Mouse (Mus musculus): ENCODE measurements around the gene Npepl1. TPM values are rescaled to one million over a fixed set of nuclear protein-coding genes. Genes with fewer than 3 reads are reported as not detected.

Gene Npepl1
- polyA plus RNA-seq, 1 experiment: 146 TPM

- Histone ChIP-seq H3K4me1 (replicated peaks; ENCODE audit: control insufficient read depth, insufficient read depth, low read length) (no peaks in the 10 kb centered on the region), H3K27me3 (ENCODE audit: control insufficient read depth, insufficient read depth, low read length) (no peaks in the 10 kb centered on the region), H3K27ac (ENCODE audit: control insufficient read depth, insufficient read depth, low read length) (no peak overlapping the region), H3K4me3 (ENCODE audit: control insufficient read depth, insufficient read depth, low read length) (no peak overlapping the region), H3K36me3 (ENCODE audit: control insufficient read depth, insufficient read depth, low read length) (no peaks in the 10 kb centered on the region)
- TF ChIP-seq CTCF (IDR thresholded peaks at IDR 0.05; ENCODE audit: borderline replicate concordance, control insufficient read depth, extremely low read depth, insufficient read depth, low read length, poor library complexity): no peak
- no peak for TF ChIP-seq POLR2A (IDR thresholded peaks at IDR 0.05; ENCODE audit: control insufficient read depth, extremely low read depth, insufficient read depth, low read length, poor library complexity)
- 97% methylated on average over 3 of the region's 3 CpGs for WGBS
- no peak for DNase-seq
These were observed 50.3 kb downstream of the Npepl1 start for GRCm38 (mm10) chr2:174160461-174160860.

Other genes starting within 250 kb of the Npepl1 start
- 70.4 and 77.5 TPM in 2 replicates for gene Stx16, start 34.0 kb upstream of the Npepl1 start, polyA plus RNA-seq (2012; rRNA removed)
- 681 and 716 TPM in 2 replicates for gene Gnas, start 174.0 kb downstream of the Npepl1 start, polyA plus RNA-seq (2012; rRNA removed)
- 0.07 and 0.14 TPM in 2 replicates for gene Gm20721, start 236.4 kb downstream of the Npepl1 start, polyA plus RNA-seq (2012; rRNA removed)